Mouse (Mus musculus): ENCODE measurements at regions not wholly inside any gene's neighbourhood (a gene's known extent, or its start where the extent isn't known, plus 50 kb on each side); places are given as distances from the start of the nearest gene placed in this dataset.

DNA sequence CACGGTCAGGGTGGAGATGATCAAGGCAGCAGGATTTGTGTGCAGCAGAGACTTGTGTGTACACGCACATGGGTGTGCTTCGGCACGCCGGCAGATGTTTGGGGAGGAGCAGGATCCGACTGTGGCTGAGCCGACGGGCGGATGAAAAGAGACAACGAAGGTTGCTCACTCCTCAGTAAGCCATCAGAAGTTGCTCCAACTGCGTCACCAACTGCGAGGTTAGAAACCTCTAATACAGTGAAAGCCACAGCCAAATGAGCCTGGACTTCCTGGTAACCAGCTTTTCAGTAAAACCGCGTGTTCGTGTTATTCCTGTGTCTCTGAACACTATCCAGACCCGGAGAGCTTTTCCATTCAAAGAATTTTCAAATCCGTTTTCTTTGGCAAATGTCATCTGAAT, 411.8 kb downstream of the Ate1 start:
- H3K4me3 ChIP-seq (ENCODE audit: insufficient read depth in 1 of 2, low read depth in 1 of 2, low read length in 2 of 2, poor library complexity in 1 of 2, severe bottlenecking in 1 of 2): no peak overlapping the region
- H3K27ac ChIP-seq (ENCODE audit: insufficient read depth, low read depth, low read length, poor library complexity, severe bottlenecking): no peak overlapping the region
- in situ Hi-C loops (cut with MboI; ENCODE audit: low sequenced_read_pairs in 2 of 2, unreplicated experiment in 2 of 2): no loop called here
- DNase-seq (ENCODE audit: low read depth, low spot score): no peak
- H3K4me1 ChIP-seq (ENCODE audit: control insufficient read depth in 2 of 2, insufficient read depth in 2 of 2, low read length in 2 of 2, poor library complexity in 1 of 2): no peaks in the 10 kb centered on the region
- no peaks in the 10 kb centered on the region for H3K9me3 ChIP-seq (ENCODE audit: control insufficient read depth, insufficient read depth, low read depth, low read length)
- TF ChIP-seq MAFK (IDR thresholded peaks at IDR 0.05; ENCODE audit: insufficient read depth, low read depth, low read length): no peak
- no peak for TF ChIP-seq ZC3H11A (IDR thresholded peaks at IDR 0.05; ENCODE audit: borderline replicate concordance, low read depth, low read length)
- no peak for TF ChIP-seq ZNF384 (IDR thresholded peaks at IDR 0.05; ENCODE audit: low read depth, low read length)
- no peak for TF ChIP-seq HCFC1 (IDR thresholded peaks at IDR 0.05; ENCODE audit: borderline replicate concordance, insufficient read depth, low read length)
- TF ChIP-seq CHD2 (IDR thresholded peaks at IDR 0.05; ENCODE audit: low read depth, low read length): no peak
- no peak overlapping the region for H3K9ac ChIP-seq (ENCODE audit: insufficient read depth, low read depth, low read length, poor library complexity, severe bottlenecking)
- no peaks in the 10 kb centered on the region for H3K36me3 ChIP-seq (ENCODE audit: control insufficient read depth, insufficient read depth, low read length, poor library complexity, severe bottlenecking)

All from ES-E14 (cell line).